Mouse (Mus musculus) gastrocnemius, adult 18-20 months (tissue): Measurements from ENCODE around the gene Ahctf1. TPM values are rescaled to one million over a fixed set of nuclear protein-coding genes. Genes with fewer than 3 reads are reported as not detected.
A peak's percentile ranks its signal among the peaks of the same experiment; 100 is the strongest.
"Not testable (repeated sequence)": the region's sequence is repeated elsewhere in the genome, so short reads cannot be mapped to it uniquely, and the experiment has no call there.

Source experiments
- DNase-seq: peaks from one replicate; pipeline ENCODE4 v3.0.0; 2021; ENCODE audit warnings: low spot score
- total RNA-seq, 2 experiments: library from RNA; stranded (reverse); gene quantifications; 2 replicates each; pipeline ENCODE4 v1.2.3; 2021

Gene Ahctf1
- total RNA-seq, 2 experiments from 2014 or later = 15.0 to 17.5 TPM

- not testable (repeated sequence) for DNase-seq
Measured at GRCm38 (mm10) chr1:179715289-179715688, 88.2 kb downstream of the Ahctf1 start.

GRCm38 (mm10) chr1:179713367-179713766, 90.1 kb downstream of the Ahctf1 start:
- no peak for DNase-seq

GRCm38 (mm10) chr1:179712658-179713057, 90.8 kb downstream of the Ahctf1 start:
- DNase-seq = no peak

GRCm38 (mm10) chr1:179710739-179711138, 92.7 kb downstream of the Ahctf1 start:
- DNase-seq = no peak

- peak; percentile 73 for DNase-seq
Measured at GRCm38 (mm10) chr1:179709390-179709789, 94.1 kb downstream of the Ahctf1 start.

GRCm38 (mm10) chr1:179705154-179705553, 98.3 kb downstream of the Ahctf1 start:
- peak; percentile 83 for DNase-seq

- DNase-seq = no peak
Measured at GRCm38 (mm10) chr1:179704150-179704549, 99.3 kb downstream of the Ahctf1 start.

Other genes starting within 250 kb of the Ahctf1 start
- gene Sccpdh, start 135.5 kb downstream of the Ahctf1 start, total RNA-seq = 10 to 100 TPM; 38.7 to 41.2 TPM
- under 1 TPM; 0.07 to 0.11 TPM for gene Kif28, start 58.4 kb downstream of the Ahctf1 start, total RNA-seq
- not detected for gene Gm10518, start 304 bp downstream of the Ahctf1 start, total RNA-seq
- 10 to 100 TPM; 19.1 to 25.7 TPM for gene Cdc42bpa, start 156.8 kb upstream of the Ahctf1 start, total RNA-seq